Mouse (Mus musculus): ENCODE data around the gene Ccdc162. TPM values are rescaled to one million over a fixed set of nuclear protein-coding genes. Genes with fewer than 3 reads are reported as not detected.

The Ccdc162 gene
- total RNA-seq, 2 experiments from 2014 or later: 0.78 to 0.80 TPM

Small RNA genes within 50 kb of the gene (microRNA-seq; reads per million reads assigned to microRNA genes)
- 0 reads per million in 2 experiments for gene Mir3473b

Other genes starting within 250 kb of the Ccdc162 start
- 10 to 100 TPM; 14.7 to 16.6 TPM for gene Mical1, start 240.3 kb downstream of the Ccdc162 start, total RNA-seq (2021)
- 10 to 100 TPM; 21.2 to 23.2 TPM for gene Smpd2, start 226.3 kb downstream of the Ccdc162 start, total RNA-seq (2021)
- gene Ppil6, start 226.2 kb downstream of the Ccdc162 start, total RNA-seq (2021): 1 to 10 TPM; 6.4 to 8.6 TPM
- 10 to 100 TPM; 61.5 to 63.0 TPM for gene Cd164, start 197.2 kb downstream of the Ccdc162 start, total RNA-seq (2021)
- 1 to 10 TPM; 7.0 to 7.9 TPM for gene Cep57l1, start 93.2 kb upstream of the Ccdc162 start, total RNA-seq (2021)
- 10 to 100 TPM; 47.1 to 51.7 TPM for gene Sesn1, start 93.3 kb upstream of the Ccdc162 start, total RNA-seq (2021)

Measured in layer of hippocampus, postnatal 36 days (tissue).